Mouse (Mus musculus): Measurements from ENCODE around the gene Aox4. TPM values are rescaled to one million over a fixed set of nuclear protein-coding genes. Genes with fewer than 3 reads are reported as not detected.

Gene Aox4
- 0.08 and 0.18 TPM in 2 replicates for polyA plus RNA-seq (2012; ENCODE audit: low replicate concordance)

GRCm38 (mm10) chr1:58210203-58210602 lies at the start of gene Aox4:
Gene Aox4 (plus strand): TSS chr1:58210397.

GRCm38 (mm10) chr1:58278026-58278425 lies 67.8 kb downstream of the Aox4 start, which contains the start of gene Aox2:
Gene Aox2 (plus strand): TSS chr1:58278326.

Other genes starting within 250 kb of the Aox4 start
- gene Sgo2a, start 214.4 kb upstream of the Aox4 start, polyA plus RNA-seq (2012; ENCODE audit: low replicate concordance) = 0.51 and 0.82 TPM in 2 replicates
- gene Kctd18, start 191.4 kb upstream of the Aox4 start, polyA plus RNA-seq (2012; ENCODE audit: low replicate concordance) = 11.3 and 15.4 TPM in 2 replicates
- gene Aox1, start 180.5 kb upstream of the Aox4 start, polyA plus RNA-seq (2012; ENCODE audit: low replicate concordance) = 0.02 and 0.03 TPM in 2 replicates
- not detected in 2 replicates for gene Aox3, start 97.3 kb upstream of the Aox4 start, polyA plus RNA-seq (2012; ENCODE audit: low replicate concordance)
- 0.04 and 0.07 TPM in 2 replicates for gene Aox2, start 67.9 kb downstream of the Aox4 start, polyA plus RNA-seq (2012; ENCODE audit: low replicate concordance)
- 2.6 and 13.4 TPM in 2 replicates for gene Bzw1, start 182.5 kb downstream of the Aox4 start, polyA plus RNA-seq (2012; ENCODE audit: low replicate concordance)
- gene Clk1, start 213.7 kb downstream of the Aox4 start, polyA plus RNA-seq (2012; ENCODE audit: low replicate concordance) = 13.8 and 19.6 TPM in 2 replicates
- gene Nif3l1, start 234.8 kb downstream of the Aox4 start, polyA plus RNA-seq (2012; ENCODE audit: low replicate concordance) = 0.64 and 4.4 TPM in 2 replicates
- gene Ppil3, start 235.1 kb downstream of the Aox4 start, polyA plus RNA-seq (2012; ENCODE audit: low replicate concordance) = 2.8 and 4.9 TPM in 2 replicates